Mouse (Mus musculus) forebrain, embryonic 15.5 days (tissue): ENCODE measurements around the gene Rab4a. TPM values are rescaled to one million over a fixed set of nuclear protein-coding genes. Genes with fewer than 3 reads are reported as not detected.

ENCODE experiments used
- ATAC-seq: fragments of 200-750 bp; cut with Nextera tagmentation; replicated peaks from 2 replicates; pipeline ENCODE4 v1.8.0; 2017; ENCODE audit warnings: mild to moderate bottlenecking, moderate TSS enrichment, moderate library complexity
- H3K27ac ChIP-seq: fragments of 300-500 bp; sonication (generic); replicated peaks from 2 replicates; pipeline ENCODE4 v1.5.1; 2015; ENCODE audit warnings: mild to moderate bottlenecking, inconsistent platforms
- H3K27me3 ChIP-seq: fragments of 300-500 bp; sonication (generic); 2 replicates; pipeline ENCODE4 v1.6.1; 2015; ENCODE audit warnings: inconsistent platforms
- H3K36me3 ChIP-seq: fragments of 300-500 bp; sonication (generic); 2 replicates; pipeline ENCODE4 v1.6.1; 2015; ENCODE audit warnings: mild to moderate bottlenecking, inconsistent platforms
- H3K4me1 ChIP-seq: fragments of 300-500 bp; sonication (generic); 2 replicates; pipeline ENCODE4 v1.6.1; 2015; ENCODE audit warnings: inconsistent platforms
- H3K4me2 ChIP-seq: fragments of 300-500 bp; sonication (generic); replicated peaks from 2 replicates; pipeline ENCODE4 v1.6.1; 2015; ENCODE audit warnings: mild to moderate bottlenecking, inconsistent platforms
- H3K4me3 ChIP-seq: fragments of 300-500 bp; sonication (generic); 2 replicates; pipeline ENCODE4 v1.5.1; 2015; ENCODE audit warnings: mild to moderate bottlenecking, inconsistent platforms
- H3K9ac ChIP-seq: fragments of 300-500 bp; sonication (generic); replicated peaks from 2 replicates; pipeline ENCODE4 v1.6.1; 2015; ENCODE audit warnings: mild to moderate bottlenecking, inconsistent platforms
- H3K9me3 ChIP-seq: fragments of 300-500 bp; sonication (generic); 2 replicates; pipeline ENCODE4 v1.6.1; 2016; ENCODE audit warnings: inconsistent platforms
- WGBS: fragments of 180-500 bp; shearing (Covaris S2); methylation state at CpG from one replicate; pipeline ENCODE4 v1.1.7; 2015; ENCODE audit warnings: mixed read lengths; 5-methylcytosine and 5-hydroxymethylcytosine counted together
- polyA plus RNA-seq: library from polyadenylated mRNA; unstranded; fragments of >200 nt; fragmentation: Nextera tagmentation; extraction: Ambion mirVana; gene quantifications from 2 replicates; pipeline ENCODE4 v1.2.1, GENCODE M21; 2015

The Rab4a gene
- polyA plus RNA-seq, 1 experiment from 2014 or later, result 78.2 TPM

- Histone ChIP-seq H3K9ac (peak overlapping the region; percentile 79; the same call in 1 of the 2 replicates), H3K27me3 (peaks cover 7% of the 10 kb centered on the region; the same call in 1 of the 2 replicates), H3K9me3 (no peaks in the 10 kb centered on the region), H3K4me1 (peaks cover 21% of the 10 kb centered on the region), H3K27ac (no peak overlapping the region), H3K4me3 (peak overlapping the region; percentile 88), H3K36me3 (no peaks in the 10 kb centered on the region), H3K4me2 (peak overlapping the region; percentile 87)
- ATAC-seq, result no peak
- WGBS, result 74% methylated on average over 4 of the region's 4 CpGs
These were observed 54.6 kb downstream of the Rab4a start for GRCm38 (mm10) chr8:123860386-123860785.

- no peaks in the 10 kb centered on the region for H3K9me3 ChIP-seq
- peaks cover 4% of the 10 kb centered on the region; the same call in 1 of the 2 replicates for H3K27me3 ChIP-seq
- no peak overlapping the region for H3K4me3 ChIP-seq
- H3K9ac ChIP-seq, result no peak overlapping the region
- WGBS, result 81% methylated on average over 7 of the region's 7 CpGs
- no peak overlapping the region for H3K27ac ChIP-seq
- no peaks in the 10 kb centered on the region for H3K36me3 ChIP-seq
- ATAC-seq, result no peak
- peaks cover 11% of the 10 kb centered on the region for H3K4me1 ChIP-seq
- H3K4me2 ChIP-seq, result no peak overlapping the region
These were observed 60.0 kb downstream of the Rab4a start for GRCm38 (mm10) chr8:123865786-123866185.

- H3K4me3 ChIP-seq, result no peak overlapping the region
- H3K27me3 ChIP-seq, result no peaks in the 10 kb centered on the region
- peaks cover 11% of the 10 kb centered on the region for H3K4me1 ChIP-seq
- ATAC-seq, result no peak
- no peaks in the 10 kb centered on the region for H3K36me3 ChIP-seq
- no peak overlapping the region for H3K9ac ChIP-seq
- H3K4me2 ChIP-seq, result no peak overlapping the region
- no peak overlapping the region for H3K27ac ChIP-seq
- H3K9me3 ChIP-seq, result no peaks in the 10 kb centered on the region
- 17% methylated on average over 5 of the region's 5 CpGs for WGBS
These were observed 61.2 kb downstream of the Rab4a start for GRCm38 (mm10) chr8:123866971-123867370.

DNA sequence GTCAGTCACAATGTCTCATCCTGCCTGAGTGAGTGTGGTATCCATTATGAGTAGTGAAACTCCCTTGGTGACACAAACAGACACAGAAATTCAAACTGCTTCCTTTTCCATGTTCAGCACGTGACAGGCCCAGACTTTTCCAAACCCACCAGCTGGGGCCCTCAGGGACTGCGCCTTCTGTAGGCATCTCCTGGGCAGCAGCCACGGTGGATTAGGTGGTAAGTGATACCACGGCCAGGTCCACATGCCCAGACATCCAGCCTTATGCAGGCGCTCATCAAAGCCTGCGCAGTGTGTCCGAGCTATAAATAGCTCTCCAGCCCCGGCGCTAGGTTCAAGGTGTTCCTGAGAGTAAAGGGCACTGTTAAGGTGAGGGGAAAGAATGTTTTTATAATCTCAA, 66.3 kb downstream of the Rab4a start:
- ATAC-seq, result no peak
- H3K4me1 ChIP-seq, result peaks cover 2% of the 10 kb centered on the region; the same call in 1 of the 2 replicates
- H3K36me3 ChIP-seq, result no peaks in the 10 kb centered on the region
- H3K9ac ChIP-seq, result no peak overlapping the region
- 78% methylated on average over 9 of the region's 9 CpGs for WGBS
- no peak overlapping the region for H3K4me3 ChIP-seq
- no peak overlapping the region for H3K4me2 ChIP-seq
- H3K27ac ChIP-seq, result no peak overlapping the region
- H3K27me3 ChIP-seq, result no peaks in the 10 kb centered on the region
- H3K9me3 ChIP-seq, result no peaks in the 10 kb centered on the region

- WGBS, result 82% methylated on average over 6 of the region's 6 CpGs
- Histone ChIP-seq H3K4me3 (no peak overlapping the region), H3K4me2 (no peak overlapping the region), H3K4me1 (0 out of 2 replicates have a peak, but pooled peaks cover 3% of the 10 kb centered on the region), H3K27me3 (no peaks in the 10 kb centered on the region), H3K36me3 (no peaks in the 10 kb centered on the region), H3K9me3 (no peaks in the 10 kb centered on the region), H3K9ac (no peak overlapping the region), H3K27ac (no peak overlapping the region)
- no peak for ATAC-seq
These were observed 67.6 kb downstream of the Rab4a start for GRCm38 (mm10) chr8:123873364-123873763.

- no peak overlapping the region for H3K27ac ChIP-seq
- no peak for ATAC-seq
- WGBS, result 81% methylated on average over 11 of the region's 11 CpGs
- no peak overlapping the region for H3K4me2 ChIP-seq
- H3K4me1 ChIP-seq, result 0 out of 2 replicates have a peak, but pooled peaks cover 3% of the 10 kb centered on the region
- H3K4me3 ChIP-seq, result no peak overlapping the region
- no peaks in the 10 kb centered on the region for H3K27me3 ChIP-seq
- H3K9me3 ChIP-seq, result no peaks in the 10 kb centered on the region
- no peaks in the 10 kb centered on the region for H3K36me3 ChIP-seq
- H3K9ac ChIP-seq, result no peak overlapping the region
These were observed 68.5 kb downstream of the Rab4a start for GRCm38 (mm10) chr8:123874324-123874723.

GRCm38 (mm10) chr8:123877865-123878264, 72.1 kb downstream of the Rab4a start:
- Histone ChIP-seq H3K9ac (no peak overlapping the region), H3K27me3 (no peaks in the 10 kb centered on the region), H3K27ac (no peak overlapping the region), H3K4me3 (no peak overlapping the region), H3K9me3 (no peaks in the 10 kb centered on the region), H3K4me2 (no peak overlapping the region), H3K36me3 (no peaks in the 10 kb centered on the region), H3K4me1 (0 out of 2 replicates have a peak, but pooled peaks cover 3% of the 10 kb centered on the region)
- 63% methylated on average over 2 of the region's 2 CpGs for WGBS
- ATAC-seq, result no peak

DNA sequence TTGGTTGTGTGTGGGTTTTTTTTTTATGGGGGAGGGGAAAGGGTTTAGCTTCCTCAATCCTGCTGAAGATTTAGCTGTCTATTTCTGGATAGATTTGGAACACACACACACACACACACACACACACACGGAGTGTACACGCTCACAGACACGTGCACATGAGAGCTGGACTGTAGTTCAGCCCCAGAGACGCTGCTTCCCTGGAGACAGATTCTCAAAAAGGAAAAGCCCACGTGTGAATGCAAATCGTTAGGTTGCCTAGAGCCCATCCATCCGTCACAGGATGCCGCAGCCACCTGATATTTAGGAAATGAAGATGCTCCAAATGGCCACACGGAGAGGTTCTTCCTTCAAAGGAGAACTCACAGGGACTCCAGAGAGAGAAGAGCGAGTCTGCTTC, 74.5 kb downstream of the Rab4a start:
- no peaks in the 10 kb centered on the region for H3K9me3 ChIP-seq
- H3K27ac ChIP-seq, result no peak overlapping the region
- no peaks in the 10 kb centered on the region for H3K27me3 ChIP-seq
- H3K4me2 ChIP-seq, result no peak overlapping the region
- peaks cover 15% of the 10 kb centered on the region for H3K4me1 ChIP-seq
- H3K36me3 ChIP-seq, result no peaks in the 10 kb centered on the region
- WGBS, result 68% methylated on average over 10 of the region's 10 CpGs
- no peak overlapping the region for H3K4me3 ChIP-seq
- H3K9ac ChIP-seq, result no peak overlapping the region
- no peak for ATAC-seq

DNA sequence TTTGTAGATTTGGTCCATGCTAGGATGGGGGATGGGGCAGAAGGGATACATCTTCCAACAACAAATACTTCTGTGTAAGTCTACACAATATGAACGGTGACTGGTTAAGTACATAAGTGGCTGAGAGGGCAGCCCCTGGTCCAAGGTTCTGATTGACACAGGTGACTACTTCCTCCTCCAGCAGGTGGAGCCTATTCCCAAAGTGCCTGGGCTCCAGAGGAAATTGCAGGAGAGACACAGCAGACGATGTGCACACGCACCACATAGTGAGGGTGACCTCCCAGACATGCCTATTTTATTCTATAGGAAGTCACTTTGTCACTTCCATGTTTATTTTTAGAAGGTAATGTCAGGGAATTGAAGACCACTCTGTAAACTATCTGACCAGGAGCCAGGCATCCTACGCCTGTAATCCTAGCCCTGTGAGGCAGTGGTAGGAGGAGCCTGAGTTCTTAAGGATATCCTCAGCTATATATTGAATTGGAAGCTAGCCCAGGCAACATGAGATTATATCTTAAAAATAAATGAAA, 75.1 kb downstream of the Rab4a start:
- Histone ChIP-seq H3K4me3 (no peak overlapping the region), H3K27me3 (no peaks in the 10 kb centered on the region), H3K9me3 (no peaks in the 10 kb centered on the region), H3K9ac (no peak overlapping the region), H3K27ac (no peak overlapping the region), H3K36me3 (no peaks in the 10 kb centered on the region), H3K4me1 (peaks cover 16% of the 10 kb centered on the region), H3K4me2 (no peak overlapping the region)
- WGBS, result 55% methylated on average over 4 of the region's 4 CpGs
- no peak for ATAC-seq

DNA sequence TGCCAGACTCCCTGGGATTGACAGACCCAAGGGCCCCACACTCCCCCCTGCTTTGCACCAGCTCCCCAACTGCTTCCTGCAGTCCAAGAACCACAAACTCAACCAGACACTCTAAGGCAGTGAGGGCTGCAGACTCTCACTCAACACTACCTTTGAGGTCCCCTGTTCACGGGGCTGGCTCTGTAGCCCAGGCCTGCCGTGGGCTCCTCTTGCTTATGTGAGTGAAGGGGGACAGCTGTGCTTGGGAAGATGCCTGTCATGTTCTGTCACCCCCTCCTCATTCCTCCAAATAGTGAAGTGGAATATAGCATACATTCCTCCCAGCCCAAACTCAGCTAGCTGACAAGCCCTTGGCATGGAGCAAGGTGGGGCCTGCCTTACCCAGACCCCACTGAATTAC, 76.6 kb downstream of the Rab4a start:
- Histone ChIP-seq H3K27ac (no peak overlapping the region), H3K9ac (no peak overlapping the region), H3K4me1 (peaks cover 16% of the 10 kb centered on the region), H3K9me3 (no peaks in the 10 kb centered on the region), H3K4me3 (no peak overlapping the region), H3K36me3 (no peaks in the 10 kb centered on the region), H3K27me3 (no peaks in the 10 kb centered on the region), H3K4me2 (no peak overlapping the region)
- 71% methylated on average over 2 of the region's 2 CpGs for WGBS
- no peak for ATAC-seq

- H3K4me3 ChIP-seq, result no peak overlapping the region
- no peaks in the 10 kb centered on the region for H3K36me3 ChIP-seq
- no peak overlapping the region for H3K9ac ChIP-seq
- H3K4me2 ChIP-seq, result no peak overlapping the region
- H3K27me3 ChIP-seq, result no peaks in the 10 kb centered on the region
- no peaks in the 10 kb centered on the region for H3K9me3 ChIP-seq
- 86% methylated on average over 4 of the region's 4 CpGs for WGBS
- H3K4me1 ChIP-seq, result peaks cover 13% of the 10 kb centered on the region
- ATAC-seq, result no peak
- no peak overlapping the region for H3K27ac ChIP-seq
These were observed 77.3 kb downstream of the Rab4a start for GRCm38 (mm10) chr8:123883094-123883493.
